Mouse (Mus musculus): ENCODE data around the gene Fbxl13.
A peak's percentile ranks its signal among the peaks of the same experiment; 100 is the strongest.
"Not testable (repeated sequence)": the region's sequence is repeated elsewhere in the genome, so short reads cannot be mapped to it uniquely, and the experiment has no call there.

The Fbxl13 gene

DNA sequence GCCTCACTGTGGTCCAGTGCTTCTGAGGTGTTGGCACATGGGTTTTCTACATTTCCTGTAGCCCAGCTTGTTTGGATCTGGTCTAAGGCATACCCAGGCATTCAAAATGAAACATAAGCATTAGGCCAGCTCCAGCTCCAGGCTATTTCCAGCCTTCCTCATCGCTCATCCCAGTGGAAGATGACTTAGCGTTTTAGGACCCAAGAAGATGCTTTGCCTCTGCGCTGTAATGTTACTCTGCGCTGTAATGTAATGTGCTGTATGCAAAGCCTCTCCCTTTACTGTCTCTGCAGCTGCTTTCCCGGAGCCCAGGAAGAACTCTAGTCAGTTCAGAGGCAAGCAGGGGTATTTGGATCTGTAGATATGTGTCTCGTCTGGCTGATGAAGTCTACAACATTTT lies 12.6 kb upstream of the Fbxl13 start:
- no peak for DNase-seq (ENCODE audit: low read depth, low spot score)

DNA sequence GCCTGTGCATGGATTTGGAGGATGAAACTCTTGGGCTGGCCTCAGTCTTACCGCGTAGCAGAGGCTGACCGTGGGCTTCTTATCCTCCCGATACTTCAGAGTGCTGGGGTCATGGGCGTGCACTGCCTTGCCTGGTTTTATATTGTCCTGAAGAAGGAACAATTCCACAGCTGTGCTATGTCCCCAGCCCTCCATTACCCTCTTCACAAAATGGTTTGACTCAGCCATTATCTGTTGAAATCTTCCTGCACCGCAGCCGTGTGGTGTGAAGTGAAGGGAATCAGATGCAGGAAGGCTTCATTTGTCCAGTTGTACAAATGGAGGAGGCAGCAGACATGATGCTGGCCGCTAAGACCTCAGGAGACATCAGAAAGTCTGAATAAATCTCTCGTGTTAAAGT lies 11.5 kb upstream of the Fbxl13 start:
- no peak for DNase-seq (ENCODE audit: low read depth, low spot score)

DNA sequence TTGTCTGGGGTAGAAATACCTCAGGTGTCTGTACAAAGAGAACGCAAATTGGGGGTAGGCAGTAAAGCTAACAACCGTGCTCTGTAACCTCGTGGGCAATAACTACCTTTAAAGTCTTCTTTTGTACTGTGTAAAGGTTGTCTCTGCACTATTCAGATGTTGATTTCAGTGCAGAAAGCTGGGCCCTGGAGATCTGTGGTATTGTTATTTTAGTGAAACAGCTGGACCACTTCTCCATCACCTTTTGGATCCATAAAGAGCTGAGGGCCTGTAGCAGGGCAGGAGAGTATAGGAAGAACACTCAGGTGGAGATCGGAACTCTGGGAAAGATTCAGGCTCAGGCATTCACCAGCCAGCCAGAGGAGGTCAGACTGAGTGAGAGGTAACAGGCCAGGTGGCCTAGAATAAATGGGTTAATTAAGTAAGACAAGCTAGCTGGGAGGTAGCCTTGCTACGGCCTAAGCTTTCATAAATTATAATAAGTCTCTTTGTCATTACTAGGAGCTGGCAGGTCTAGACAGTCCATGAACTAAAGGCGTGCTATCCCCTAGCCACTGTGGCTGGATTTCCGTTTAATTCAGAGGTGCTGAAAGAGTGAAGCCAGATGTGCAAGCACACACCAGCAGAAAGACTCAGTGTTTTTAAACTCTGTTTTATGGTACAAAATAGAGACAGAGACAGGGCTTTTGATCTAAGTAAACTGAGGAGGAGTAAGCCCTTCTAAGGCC lies 6.6 kb upstream of the Fbxl13 start:
- no peak for DNase-seq (ENCODE audit: low read depth, low spot score)

DNA sequence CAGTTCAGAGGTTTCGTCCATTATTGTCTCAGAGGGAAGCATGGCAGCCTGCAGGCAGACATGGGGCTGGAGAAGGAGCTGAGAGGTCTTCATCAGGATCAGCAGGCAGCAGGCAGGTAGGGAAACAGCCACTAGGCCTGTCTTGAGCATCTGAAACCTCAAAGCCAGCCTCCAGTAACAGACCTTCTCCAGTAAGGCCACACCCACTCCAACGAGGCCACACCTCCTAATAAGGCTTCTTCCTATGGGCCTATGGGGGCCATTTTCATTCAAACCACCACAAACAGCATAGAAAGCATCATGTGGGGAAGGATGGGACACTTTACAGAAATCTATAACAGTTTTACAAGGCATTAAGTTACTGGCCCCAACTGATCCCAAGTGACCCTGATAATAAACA lies 5.3 kb upstream of the Fbxl13 start:
- no peak for DNase-seq (ENCODE audit: low read depth, low spot score)

DNA sequence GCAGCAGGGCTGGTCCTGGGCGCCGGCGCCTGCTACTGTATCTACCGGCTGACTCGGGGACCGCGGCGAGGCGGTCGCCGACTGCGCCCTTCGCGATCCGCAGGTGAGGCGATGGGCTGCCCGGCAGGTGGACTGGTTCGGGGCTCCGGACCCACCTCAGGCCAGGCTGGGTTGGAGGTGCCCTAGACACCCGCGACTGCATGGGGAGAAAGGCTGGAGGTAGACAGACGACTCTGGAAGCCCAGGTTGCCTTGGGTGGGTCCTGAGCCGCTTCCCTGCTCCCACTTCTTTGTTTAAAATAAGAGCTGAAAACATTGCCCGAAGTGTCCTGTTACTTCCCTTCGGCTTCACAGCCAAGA lies 678 bp upstream of the Fbxl13 start:
- no peak for DNase-seq (ENCODE audit: low read depth, low spot score)

GRCm38 (mm10) chr5:21644891-21645438 lies 469 bp downstream of the Fbxl13 start:
- DNase-seq (ENCODE audit: low read depth, low spot score): no peak

DNA sequence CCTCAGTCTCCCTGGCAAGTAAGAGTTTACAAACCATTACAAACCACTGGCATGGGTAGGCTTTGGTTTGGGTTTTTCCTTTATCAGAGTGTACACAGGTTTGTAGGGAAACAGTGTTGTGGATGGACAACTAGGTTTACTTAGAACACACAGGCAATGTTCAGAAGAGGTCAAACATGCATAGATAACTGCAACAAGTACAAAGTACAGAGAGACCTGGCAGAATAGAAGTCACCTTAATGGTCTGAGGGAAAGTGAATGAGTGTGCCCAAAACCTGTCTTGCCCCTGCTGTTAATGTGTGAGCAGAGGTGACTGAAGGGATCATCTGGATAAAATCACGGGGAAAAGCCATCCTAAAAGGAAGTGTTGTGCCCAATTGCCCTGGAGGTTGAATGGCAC lies 1.8 kb downstream of the Fbxl13 start:
- no peak for DNase-seq (ENCODE audit: low read depth, low spot score)

DNA sequence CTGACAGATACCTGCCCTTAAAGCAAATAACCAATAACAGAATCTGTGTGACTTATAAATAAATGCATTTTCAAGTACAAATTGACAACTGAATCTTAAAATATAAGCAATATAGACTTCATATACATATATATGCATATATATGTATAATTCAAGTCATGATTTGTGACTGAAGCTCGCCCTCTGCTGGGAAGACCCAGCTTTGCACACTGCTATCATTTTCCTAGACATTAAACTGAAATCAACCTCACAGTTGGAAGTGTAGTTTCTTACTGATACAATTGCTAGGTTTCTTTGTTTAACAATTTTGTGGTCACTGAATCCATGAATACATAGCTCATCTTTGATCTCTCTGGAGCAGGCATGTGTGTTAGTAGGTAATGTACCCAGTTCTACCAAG lies 4.5 kb downstream of the Fbxl13 start:
- DNase-seq (ENCODE audit: low read depth, low spot score): peak; percentile 37

GRCm38 (mm10) chr5:21625916-21626315 lies 19.5 kb downstream of the Fbxl13 start:
- no peak for DNase-seq (ENCODE audit: low read depth, low spot score)

DNA sequence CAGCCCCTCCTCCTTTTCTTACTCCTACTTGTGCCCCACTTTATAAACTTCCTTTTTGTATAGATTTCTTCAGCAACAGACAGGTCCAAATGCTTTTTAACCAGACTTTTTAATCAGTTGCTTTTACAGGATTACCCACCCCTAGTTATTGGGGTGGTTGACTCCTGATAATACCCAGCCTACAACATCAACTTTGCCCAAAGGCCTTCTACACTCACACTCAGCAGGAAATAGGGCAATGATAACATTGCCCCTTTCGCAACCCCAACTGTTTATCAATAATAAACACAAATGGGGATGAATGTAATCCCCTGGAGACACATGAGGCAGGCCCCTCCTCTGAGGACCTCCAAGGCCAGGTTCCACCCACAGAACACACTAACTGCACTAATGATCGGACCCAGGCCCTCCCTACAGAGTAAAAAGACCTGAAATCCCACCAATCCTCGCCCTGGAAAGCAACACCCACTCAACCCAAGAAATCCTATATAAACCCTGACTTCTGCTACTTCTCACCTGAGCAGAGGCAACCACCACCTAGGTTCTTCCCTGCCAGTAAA lies 28.9 kb downstream of the Fbxl13 start:
- DNase-seq (ENCODE audit: low read depth, low spot score): no peak

DNA sequence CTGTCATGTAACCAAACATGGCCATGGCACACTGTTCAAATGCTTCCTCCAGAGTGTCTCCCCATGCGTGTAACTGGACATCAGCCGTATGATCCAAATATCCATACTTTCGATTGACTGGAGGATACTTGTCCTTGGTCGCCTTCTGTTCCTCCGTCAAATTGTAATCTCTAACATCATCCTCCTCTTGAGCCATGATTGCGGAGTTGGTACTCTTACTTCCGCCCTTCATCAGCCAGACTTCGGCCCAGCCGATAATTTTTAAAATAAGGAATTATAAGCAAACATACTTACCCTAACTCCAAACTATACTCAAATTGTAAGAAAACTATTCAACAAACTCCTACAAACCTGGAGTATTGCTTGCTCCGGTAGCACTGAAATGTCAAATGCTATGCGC lies 31.1 kb downstream of the Fbxl13 start:
- not testable (repeated sequence) for DNase-seq (ENCODE audit: low read depth, low spot score)

- no peak for DNase-seq (ENCODE audit: low read depth, low spot score)
These were observed 34.4 kb downstream of the Fbxl13 start for GRCm38 (mm10) chr5:21610996-21611395.

DNA sequence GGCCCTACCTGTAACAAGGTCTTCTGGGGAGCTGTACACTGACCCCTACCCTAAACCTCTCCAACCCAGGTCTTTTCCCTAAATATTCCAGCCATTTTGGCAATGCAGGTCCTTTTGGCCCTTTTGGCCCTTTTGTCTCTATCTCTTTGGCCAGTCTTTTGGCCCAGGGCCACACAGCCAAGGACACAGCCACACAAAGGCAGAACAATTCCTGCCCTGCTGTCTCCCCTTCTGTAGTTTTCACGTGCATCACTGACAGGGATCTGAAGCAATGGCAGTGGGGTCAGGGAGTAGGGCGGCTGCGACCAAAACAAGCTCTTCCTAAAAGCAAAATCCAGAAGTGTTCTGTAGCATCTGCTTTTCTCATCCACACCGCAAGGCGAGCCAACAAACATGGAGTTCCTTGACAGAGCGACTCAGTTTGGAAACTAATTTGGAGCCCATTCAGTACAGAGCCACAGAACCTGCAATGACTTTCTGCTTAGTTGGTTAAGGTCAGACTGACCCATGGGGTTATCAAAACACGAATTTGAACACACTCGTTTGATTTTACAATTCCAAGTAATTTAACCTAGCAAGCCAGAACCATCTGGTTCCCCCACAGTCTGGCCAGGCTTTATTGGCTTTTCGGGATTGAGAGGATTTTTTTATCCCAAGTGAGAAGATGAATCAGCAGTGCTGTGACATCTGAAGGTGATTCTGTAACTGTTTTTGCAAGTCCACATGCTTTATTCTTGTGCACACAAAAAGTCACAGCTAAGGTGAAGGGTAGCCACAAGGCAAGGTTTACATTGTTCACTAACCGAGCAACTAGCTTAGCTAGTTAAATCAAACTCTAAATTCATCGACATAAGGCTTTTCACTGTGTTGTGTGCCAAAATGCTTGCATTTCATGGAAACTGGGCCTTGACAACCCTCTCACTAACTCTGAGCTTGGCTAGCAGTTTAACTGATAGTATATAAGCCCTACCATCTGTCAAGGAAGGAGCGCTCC lies 36.8 kb downstream of the Fbxl13 start:
- DNase-seq (ENCODE audit: low read depth, low spot score): no peak

DNA sequence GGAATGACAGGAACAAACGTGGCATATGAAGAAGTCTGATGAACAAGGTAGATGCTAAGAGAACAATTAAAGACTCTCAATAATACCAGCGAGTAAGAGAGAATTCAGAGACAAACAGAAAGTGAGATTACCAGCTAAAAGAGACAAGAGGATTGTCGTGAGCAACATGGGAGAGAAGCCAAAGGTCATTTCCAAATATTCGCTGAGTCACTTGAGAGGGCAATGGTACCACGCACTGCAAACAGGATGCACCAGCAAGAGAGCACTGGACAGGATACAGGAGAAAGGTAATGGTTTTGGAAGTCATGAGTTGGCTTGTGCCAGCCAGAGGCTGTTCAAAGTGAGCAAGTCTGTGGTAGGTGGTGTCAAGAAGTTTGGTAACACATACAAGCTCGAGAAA lies 39.5 kb downstream of the Fbxl13 start:
- DNase-seq (ENCODE audit: low read depth, low spot score): no peak

DNA sequence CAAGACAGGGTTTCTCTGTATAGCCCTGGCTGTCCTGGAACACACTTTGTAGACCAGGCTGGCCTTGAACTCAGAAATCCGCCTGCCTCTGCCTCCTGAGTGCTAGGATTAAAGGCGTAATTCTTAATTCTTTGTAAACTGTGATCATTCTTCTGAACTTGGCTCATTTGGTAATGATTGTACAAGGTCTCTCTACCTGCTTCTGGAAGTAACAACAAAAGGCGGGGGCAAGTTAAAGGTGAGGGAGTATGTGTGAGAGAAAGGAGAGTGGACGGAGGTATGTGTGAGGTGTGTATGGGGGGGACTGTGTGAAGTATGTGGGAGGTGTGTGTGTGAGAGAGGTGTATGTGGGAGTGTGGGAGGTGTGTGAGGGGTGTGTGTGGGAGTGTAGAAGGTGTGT lies 45.5 kb downstream of the Fbxl13 start:
- no peak for DNase-seq (ENCODE audit: low read depth, low spot score)

DNA sequence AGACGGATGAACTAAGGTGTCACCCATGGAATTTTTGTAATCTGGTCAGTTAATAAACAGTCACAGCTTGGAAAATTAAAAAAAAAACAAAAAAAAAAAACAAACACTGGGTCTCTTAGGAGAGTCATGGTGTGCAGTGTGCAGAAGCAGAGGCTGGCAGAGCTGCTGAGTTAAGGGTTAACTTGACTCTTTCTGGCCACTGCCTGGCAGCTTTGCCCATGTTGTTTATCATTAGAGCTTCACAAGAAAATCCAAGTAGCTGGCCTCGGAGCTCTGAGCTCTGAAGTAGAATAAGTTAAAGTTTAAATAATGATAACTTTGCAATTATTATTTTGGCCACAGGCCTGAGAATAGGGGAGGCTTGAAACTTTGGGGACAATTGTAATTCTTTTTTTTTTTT lies 45.9 kb downstream of the Fbxl13 start:
- not testable (repeated sequence) for DNase-seq (ENCODE audit: low read depth, low spot score)

DNA sequence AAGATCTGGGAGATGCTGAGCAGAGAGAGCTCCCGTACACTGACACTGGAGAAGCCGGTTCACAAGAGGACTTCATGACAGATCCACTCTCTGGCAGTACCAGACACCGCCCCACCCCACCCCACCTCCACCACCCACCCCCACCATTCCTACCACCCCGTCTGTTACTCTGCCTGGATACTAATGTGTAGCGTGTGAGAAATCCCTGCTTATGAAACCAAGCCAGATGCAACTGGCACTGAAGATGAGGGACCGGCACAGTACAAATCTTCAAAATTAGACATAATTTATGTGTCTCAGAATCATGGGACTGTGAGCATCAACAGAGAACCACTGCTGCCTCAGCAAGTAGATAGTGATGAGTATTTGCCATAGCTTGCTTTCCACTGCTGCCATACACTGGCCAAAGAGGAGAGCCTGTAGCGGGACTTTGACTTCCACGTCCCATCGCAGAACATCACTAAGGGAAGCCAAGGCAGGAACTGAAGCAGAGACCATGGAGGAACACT lies 52.2 kb downstream of the Fbxl13 start:
- no peak for DNase-seq (ENCODE audit: low read depth, low spot score)

DNA sequence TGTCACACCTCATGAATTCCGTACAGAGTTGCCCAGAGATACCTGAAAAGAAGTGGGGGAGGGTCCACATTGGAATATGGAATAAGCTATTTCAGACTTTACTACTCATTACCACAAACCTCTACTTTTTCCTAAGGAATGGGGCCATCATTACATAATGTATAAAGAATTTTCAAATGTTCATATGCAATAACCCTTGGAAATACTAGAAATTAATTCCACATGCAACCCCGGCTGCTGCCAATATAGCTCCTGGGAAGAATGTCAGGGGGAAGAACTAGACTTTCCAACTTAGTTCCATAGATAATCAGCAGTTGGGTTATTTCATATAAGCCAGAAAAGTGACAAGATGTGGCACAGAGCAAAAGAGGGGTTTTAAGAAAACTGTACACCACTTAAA lies 53.3 kb downstream of the Fbxl13 start:
- DNase-seq (ENCODE audit: low read depth, low spot score): no peak

- DNase-seq (ENCODE audit: low read depth, low spot score): no peak
These were observed 57.2 kb downstream of the Fbxl13 start for GRCm38 (mm10) chr5:21588220-21588619.

GRCm38 (mm10) chr5:21587683-21588082 lies 57.8 kb downstream of the Fbxl13 start:
- no peak for DNase-seq (ENCODE audit: low read depth, low spot score)

GRCm38 (mm10) chr5:21586763-21587162 lies 58.7 kb downstream of the Fbxl13 start:
- DNase-seq (ENCODE audit: low read depth, low spot score): peak; percentile 70

DNA sequence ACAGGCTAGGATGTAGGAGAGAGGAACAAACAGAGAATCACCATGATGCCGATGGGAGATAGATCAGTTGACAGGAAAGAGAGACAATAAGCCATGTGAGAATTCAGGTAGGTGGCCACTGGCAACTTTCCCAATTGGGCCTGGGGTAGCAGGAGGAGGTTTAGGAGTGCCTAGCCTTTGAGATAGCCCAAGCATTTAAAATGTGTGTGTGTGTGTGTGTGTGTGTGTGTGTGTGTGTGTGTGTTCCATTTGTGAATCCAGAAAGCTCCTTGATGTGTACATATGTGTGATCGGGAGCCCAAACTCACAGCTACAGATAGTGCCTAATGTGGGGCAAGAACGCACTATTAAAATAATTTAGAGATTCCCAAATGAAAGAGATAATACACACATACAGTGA lies 67.3 kb downstream of the Fbxl13 start:
- no peak for DNase-seq (ENCODE audit: low read depth, low spot score)

Measured in A20 (cell line).